Mouse (Mus musculus): ENCODE results near the gene Ccl28. TPM values are rescaled to one million over a fixed set of nuclear protein-coding genes. Genes with fewer than 3 reads are reported as not detected.

Gene Ccl28
- polyA plus RNA-seq (2014; fragmentation: Illumina TruSeq; extraction: RNeasy Lipid Tissue Mini Kit (QIAGEN cat#74804); ENCODE audit: low read depth, low replicate concordance): 0.19 TPM

DNA sequence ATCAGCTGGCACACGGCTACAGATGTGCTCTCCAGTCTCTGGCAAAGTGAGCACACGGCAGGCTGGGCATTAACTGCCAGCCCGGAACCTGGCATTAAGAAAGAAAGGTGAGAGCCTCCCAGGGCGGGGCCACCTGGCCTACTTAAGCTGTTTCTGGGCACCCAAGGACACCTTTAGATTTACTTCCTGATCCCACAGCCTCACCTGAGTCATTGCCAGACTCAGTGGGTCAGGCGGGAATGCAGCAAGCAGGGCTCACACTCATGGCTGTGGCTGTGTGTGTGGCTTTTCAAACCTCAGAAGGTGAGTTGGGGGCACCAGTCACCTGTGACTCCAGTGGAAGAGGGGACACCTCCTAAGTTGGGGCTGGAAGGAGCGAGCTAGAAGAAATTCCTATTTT is at the start of gene Ccl28:
Gene Ccl28 (plus strand): TSS at position 186 of the 400 bp plus-strand sequence.

DNA sequence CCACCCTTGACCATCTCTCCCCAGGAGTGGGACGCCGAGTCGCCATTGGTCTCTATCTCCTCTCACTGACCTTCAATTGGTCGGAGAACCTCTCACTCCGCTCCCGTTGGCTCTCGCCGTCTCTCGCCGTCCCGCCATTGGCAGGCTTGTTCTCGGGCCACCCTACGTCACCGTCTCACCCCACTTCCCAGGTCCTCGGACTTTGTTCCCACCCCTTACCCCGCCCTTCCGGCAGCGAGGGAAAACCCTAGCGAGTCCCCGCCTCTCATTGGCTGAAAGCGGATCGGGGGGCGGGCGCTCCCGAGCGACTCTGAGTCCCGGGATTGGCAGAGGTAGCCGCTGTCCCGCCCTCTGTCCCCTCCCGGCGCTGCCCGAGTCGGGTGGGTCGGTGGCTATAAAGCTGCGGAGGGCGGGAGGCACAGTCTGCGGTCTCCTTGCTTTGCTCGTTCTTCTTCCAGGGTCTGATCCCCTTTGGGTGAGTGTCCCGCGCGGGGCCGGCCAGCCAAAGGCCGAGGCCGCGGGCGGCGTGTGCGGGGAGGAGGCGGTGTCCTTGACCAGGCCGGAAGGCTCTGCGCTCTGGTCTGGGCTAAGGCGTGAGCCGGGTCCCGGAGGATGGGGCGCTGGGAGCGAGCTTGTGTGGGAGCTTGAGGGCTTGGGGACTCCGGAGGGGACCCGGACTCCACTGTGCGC is 66.6 kb downstream of the Ccl28 start, which contains the start of gene Hmgcs1:
Gene Hmgcs1 (plus strand): TSS at position 341 of the 690 bp plus-strand sequence.

Other genes with a start within 250 kb of the Ccl28 start
- gene Paip1, start 195.2 kb upstream of the Ccl28 start, polyA plus RNA-seq (2014; fragmentation: Illumina TruSeq; extraction: RNeasy Lipid Tissue Mini Kit (QIAGEN cat#74804); ENCODE audit: low read depth, low replicate concordance): 175 TPM
- gene 4833420G17Rik, start 161.1 kb upstream of the Ccl28 start, polyA plus RNA-seq (2014; fragmentation: Illumina TruSeq; extraction: RNeasy Lipid Tissue Mini Kit (QIAGEN cat#74804); ENCODE audit: low read depth, low replicate concordance): 25.4 TPM
- 11.4 TPM for gene Tmem267, start 135.8 kb upstream of the Ccl28 start, polyA plus RNA-seq (2014; fragmentation: Illumina TruSeq; extraction: RNeasy Lipid Tissue Mini Kit (QIAGEN cat#74804); ENCODE audit: low read depth, low replicate concordance)
- gene 3110070M22Rik, start 135.4 kb upstream of the Ccl28 start, polyA plus RNA-seq (2014; fragmentation: Illumina TruSeq; extraction: RNeasy Lipid Tissue Mini Kit (QIAGEN cat#74804); ENCODE audit: low read depth, low replicate concordance): 0.61 TPM
- 895 TPM for gene Hmgcs1, start 66.6 kb downstream of the Ccl28 start, polyA plus RNA-seq (2014; fragmentation: Illumina TruSeq; extraction: RNeasy Lipid Tissue Mini Kit (QIAGEN cat#74804); ENCODE audit: low read depth, low replicate concordance)
- 1.6 TPM for gene Nim1k, start 132.1 kb downstream of the Ccl28 start, polyA plus RNA-seq (2014; fragmentation: Illumina TruSeq; extraction: RNeasy Lipid Tissue Mini Kit (QIAGEN cat#74804); ENCODE audit: low read depth, low replicate concordance)
- 22.6 TPM for gene Zfp131, start 167.1 kb downstream of the Ccl28 start, polyA plus RNA-seq (2014; fragmentation: Illumina TruSeq; extraction: RNeasy Lipid Tissue Mini Kit (QIAGEN cat#74804); ENCODE audit: low read depth, low replicate concordance)
- gene AF067063, start 206.4 kb downstream of the Ccl28 start, polyA plus RNA-seq (2014; fragmentation: Illumina TruSeq; extraction: RNeasy Lipid Tissue Mini Kit (QIAGEN cat#74804); ENCODE audit: low read depth, low replicate concordance): not detected
- not detected for gene D13Ertd608e, start 212.2 kb downstream of the Ccl28 start, polyA plus RNA-seq (2014; fragmentation: Illumina TruSeq; extraction: RNeasy Lipid Tissue Mini Kit (QIAGEN cat#74804); ENCODE audit: low read depth, low replicate concordance)

Measured in liver, adult 10 weeks (tissue).